Mouse (Mus musculus) ovary, postnatal 36 days (tissue): ENCODE results near the gene Kcnip4.
A peak's percentile ranks its signal among the peaks of the same experiment; 100 is the strongest.

Experiments
- DNase-seq: peaks from one replicate; pipeline ENCODE4 v3.0.0; 2022; ENCODE audit warnings: low spot score, mixed read lengths

Kcnip4 gene

DNA sequence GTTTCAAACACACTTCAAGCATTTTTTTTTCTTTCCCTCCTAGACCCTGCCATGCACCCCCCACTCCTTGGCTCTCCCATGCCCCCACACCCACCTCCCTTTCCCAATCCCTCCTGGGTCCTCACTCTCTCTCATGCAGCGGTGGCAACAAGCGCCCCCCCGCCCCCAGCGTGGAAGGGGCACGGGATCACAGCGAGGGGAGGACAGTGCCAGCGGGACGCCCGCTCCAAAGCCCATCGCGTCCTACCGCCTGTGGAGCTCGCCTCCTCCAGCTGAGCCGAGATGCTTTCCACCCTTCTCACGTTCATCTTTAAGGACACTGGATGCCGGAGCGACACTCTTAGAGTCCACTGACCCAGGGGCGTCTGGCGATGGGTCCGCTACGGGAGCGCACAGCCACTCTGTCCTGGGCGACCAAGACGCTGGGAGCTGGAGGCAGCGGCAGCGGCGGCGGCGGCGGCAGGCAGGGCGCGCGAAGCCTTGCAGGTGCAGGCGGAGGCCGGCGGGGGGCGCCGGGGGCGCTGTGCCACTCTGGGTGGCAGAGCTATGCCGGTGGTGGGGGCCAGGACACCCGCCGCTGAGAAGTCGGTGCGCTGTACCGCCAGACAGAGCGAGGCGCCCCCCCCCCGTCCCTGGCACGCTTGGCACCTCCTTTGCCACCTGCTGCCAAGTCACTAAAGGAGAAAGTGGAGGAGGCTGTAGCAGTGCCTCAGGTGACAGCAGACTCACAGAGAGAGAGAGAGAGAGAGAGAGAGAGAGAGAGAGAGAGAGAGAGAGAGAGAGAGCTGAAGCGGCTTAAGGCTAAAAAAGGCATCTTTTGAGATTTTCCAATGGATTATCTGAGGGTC, at the start of gene Kcnip4:
Kcnip4 (minus strand) TSS at position 514 of the 848 bp plus-strand sequence.
- DNase-seq = peak; percentile 64

DNA sequence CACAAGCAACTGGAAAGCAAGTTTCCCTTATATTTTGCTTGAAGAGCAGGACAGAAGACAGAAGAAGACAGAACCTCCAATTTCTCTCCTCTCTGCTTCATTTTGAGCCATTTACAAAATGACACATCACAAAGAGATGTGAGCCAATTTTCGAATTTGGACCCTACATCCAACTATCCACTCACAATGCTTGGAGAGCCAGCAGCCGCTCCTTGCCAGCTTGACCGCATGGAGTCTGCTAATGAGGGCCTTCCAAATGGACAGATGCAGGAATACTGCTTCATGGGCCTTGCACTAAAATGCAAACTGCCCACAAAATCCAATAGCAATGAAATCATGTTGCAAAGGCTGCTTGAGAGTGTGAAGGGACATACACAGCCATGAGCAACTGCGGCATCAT, 47.2 kb upstream of the Kcnip4 start:
- no peak for DNase-seq

DNA sequence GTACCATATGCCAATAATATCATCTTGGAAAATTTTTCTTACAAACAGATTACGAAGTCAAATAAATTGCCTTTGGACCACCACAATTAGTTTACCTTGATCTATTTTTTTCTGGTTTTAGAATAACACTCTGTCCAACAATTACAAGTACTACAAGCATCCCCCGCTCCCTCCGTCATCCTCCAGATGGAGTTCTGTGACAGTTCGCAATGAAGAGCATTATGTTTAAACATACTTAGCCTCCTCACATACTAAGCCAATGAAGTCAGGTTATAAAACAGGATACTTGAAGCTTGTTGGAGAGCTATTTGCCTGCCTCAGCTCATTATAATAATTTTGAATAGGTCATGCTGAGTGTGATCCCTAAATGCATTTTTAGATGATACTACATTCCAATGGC, 39.0 kb upstream of the Kcnip4 start:
- DNase-seq = no peak

DNA sequence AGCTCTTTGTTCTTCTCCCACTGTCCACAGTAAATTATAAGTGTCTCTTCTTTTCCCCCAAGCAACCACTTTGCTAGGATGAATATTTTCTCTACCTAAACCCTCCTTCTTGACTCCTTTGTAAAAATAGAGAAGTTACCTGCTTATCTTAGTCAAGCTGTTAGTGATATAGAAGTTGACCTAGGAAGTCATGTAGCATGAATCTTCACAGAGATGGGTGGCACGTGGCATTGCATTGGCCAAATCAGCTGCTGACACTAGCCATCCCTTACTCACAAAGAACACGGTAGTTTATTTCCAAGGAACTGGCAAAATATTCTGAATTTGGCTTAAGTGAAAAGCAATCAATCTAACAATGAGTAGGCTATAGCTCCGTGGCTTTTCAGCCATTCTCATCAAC, 32.7 kb upstream of the Kcnip4 start:
- no peak for DNase-seq

DNA sequence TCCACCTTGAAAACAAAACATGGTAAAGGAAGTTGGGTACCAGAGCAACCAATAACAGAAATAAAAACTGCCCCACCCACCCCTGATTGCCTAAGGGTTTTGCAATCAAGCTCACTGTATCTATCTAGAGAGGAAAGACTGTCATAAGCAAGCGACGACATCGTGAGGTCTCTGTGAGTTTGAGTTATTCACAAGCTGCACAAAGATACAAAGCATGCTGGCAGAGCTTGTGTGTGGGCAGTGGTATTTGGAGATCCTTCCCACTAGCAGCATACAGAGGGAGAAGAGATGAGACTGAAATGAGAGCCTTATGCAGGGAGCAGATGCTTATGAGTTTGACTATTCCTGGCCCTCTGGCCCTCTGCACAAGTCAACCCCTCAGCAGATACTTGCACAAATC, 23.2 kb upstream of the Kcnip4 start:
- DNase-seq = no peak

DNA sequence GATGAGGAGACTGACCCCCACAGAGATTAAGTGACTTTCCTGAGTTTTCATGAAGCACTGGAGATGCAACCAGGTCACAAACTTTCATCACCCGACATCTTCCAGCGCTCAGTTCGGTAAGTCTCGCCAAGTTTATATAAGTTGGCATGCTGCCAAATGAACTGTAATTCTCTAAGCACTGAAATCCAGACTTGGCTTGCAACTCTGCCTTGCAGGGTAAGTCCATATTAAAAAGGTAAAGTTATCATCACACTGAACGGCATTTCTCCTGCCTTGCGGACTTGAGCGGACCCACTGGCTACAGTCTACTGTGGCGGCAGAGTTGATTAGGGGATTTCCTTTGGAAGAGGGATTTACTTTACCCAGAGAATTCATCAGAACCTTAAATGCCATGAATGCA, 4.7 kb upstream of the Kcnip4 start:
- DNase-seq = no peak

DNA sequence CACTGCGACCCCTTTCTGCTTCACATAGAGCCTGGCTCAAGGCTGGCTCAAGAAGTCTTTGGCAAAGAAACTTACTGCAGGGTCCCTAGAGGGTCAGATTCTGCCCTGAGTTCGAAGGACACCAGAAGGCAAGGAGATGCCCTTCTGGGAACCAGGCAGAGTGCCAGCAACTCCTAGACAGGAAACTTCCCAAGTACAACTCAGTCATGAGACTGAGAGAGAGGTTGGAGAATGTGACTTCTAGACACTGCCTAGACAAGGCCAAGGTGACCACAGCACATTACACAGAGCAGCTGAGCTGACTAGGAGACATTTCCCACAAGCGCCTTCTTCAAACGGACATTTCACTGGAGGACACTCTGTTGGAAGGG, 520 bp upstream of the Kcnip4 start:
- DNase-seq = peak; percentile 20

DNA sequence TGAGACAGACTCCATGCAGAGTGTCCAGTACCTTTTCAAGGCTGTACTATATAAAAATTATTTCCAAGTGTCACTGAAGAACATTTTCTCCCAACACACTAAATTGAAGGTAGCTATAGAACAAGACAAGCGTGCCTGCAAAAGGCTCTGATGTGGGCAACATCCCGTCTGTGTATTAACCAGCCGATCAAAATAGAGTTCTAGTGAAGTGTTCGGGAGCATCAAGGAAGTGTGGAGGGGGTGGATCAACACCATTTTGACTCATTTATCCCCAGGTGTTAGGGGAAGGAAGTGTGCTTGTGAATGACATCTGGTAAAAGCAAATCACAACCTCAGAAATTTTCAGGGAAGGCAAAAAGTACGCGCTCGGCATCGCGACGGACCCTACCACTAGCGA, 712 bp downstream of the Kcnip4 start:
- DNase-seq = no peak

DNA sequence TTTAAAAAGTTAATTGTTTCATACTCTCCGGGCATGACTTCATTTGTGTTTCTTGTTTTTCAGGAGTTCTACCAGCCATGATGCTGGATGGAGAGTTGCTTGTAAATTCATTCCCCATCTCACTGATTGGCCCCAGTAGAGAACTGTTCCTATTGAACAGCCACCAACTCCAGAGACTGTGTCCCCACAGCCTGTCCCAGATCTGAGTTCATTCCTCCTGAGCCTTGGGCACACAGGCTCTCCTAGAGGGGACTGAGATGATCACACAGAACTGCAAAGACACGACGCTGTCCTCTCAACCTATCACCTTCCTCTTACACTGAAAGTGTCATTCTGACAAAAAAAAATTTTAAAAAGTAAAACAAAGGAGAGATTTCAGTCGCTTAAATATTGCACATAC, 1.7 kb downstream of the Kcnip4 start:
- DNase-seq = no peak

DNA sequence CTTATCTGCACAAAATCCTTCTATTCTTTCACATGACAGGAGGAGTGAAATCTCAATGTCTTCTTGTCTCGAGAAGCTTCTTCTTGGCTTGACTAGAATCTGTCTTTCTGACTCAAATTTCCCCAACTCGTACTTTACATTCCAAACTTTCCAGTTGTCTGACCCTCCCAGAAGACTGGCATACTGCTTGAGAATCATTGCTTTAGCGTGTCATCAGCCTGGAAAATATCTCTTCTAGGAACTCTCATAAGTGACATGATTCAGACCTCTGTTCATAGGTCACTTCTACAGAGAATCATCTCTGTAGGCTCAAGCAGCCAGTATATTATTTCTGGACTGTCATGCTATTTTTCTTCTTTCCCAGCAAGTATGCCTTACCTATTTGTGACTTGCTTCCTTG, 26.0 kb downstream of the Kcnip4 start:
- DNase-seq = no peak

DNA sequence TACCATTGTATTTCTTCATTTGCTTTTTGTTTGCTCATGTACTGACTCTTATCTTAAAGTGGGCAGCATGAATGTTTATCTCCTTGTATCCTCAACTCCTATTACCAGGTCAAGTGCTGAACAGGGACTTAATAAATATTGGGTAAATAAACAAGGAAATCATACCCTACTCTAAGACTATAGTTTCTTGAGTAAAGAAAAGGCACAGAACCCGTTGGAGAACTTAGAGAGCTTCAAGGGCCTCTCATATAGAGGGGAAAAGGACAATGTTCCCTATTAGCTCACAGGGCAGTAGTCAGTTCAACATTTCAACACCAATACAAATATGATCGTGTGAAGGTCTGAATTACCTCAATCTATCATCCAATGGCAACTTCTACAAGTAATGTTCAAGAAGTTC, 37.4 kb downstream of the Kcnip4 start:
- no peak for DNase-seq

DNA sequence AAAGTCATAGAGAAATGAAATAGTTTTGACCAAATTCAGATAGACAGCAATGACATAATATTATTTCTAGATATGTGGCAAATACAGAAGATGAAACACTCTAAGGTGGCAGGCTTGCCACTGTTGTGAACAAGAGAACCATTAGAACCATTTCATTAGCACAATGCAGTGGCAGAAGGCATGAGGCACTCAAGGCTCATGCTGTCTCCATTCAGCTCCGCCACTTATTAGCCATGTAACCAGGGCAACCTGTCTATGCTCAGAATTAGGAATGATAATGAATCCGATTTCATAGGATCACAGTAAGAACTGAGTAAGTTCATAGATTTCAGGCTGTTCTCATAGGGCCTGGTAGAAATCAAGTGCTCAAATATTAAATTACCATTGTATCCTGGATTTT, 54.0 kb downstream of the Kcnip4 start:
- DNase-seq = no peak

DNA sequence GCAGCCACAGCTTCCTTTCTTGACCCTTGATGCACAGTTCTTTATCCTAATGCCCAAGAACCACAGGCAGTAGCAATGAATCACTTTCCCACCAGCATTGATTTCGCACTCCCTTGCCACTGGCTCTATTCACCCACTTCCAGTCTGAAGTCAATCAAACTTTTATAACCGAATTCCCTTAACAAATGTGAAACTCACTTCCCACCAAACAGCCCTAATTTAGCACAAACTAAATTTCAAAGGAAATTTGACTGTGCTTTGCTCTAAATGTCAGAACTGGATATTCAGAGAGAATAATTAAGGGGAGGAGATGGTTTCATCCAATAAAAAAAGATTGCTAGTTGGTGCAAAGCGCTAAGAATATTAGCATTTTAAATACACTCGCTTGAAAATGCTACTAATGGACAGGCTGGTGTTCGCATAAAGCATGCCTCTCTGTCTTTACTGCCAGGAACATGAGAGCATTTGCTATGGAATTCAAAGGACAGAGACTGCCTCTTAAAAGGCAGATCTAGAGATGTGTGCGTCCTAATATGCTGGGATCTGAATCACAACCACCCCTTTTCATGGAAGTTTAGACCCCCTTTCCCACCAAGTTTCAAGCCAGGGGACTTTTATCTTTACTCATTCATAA, 63.9 kb downstream of the Kcnip4 start:
- no peak for DNase-seq

DNA sequence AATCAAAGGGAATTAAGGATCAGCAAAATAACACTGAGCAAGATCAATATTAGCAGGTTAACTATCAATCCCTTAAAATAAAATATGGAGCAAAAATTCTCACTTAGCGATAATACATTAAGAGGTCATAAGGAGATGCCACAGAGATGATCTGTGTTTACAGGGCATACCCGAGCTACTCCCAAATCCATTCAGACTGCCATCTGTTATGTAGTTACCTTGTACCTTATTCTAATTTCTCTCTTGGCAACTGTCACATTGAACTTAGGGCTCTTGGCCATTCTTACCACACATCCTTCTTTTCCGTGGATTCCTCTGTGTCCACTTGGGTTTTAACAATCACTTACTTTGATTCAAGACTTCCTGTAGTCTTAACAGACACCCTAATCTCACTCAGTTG, 71.6 kb downstream of the Kcnip4 start:
- DNase-seq = no peak

DNA sequence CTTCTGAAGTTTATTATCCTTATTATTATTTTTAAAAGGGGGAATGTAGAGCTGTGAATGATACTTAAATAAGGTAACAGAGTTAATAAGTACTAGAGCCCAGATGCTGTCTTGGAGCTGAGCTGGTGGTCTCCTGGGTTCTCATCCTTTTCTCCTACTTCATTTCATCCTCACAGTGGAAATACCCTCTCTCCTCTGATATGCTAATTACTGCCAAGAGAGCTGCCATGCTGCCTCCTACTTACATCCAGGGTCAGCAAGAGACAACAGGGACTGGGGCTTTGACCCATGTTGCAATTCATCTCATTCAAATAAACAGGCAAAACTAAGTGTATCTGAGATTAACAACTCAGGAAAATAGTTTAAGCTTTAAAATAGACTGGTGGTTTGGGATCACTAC, 73.4 kb downstream of the Kcnip4 start:
- no peak for DNase-seq

DNA sequence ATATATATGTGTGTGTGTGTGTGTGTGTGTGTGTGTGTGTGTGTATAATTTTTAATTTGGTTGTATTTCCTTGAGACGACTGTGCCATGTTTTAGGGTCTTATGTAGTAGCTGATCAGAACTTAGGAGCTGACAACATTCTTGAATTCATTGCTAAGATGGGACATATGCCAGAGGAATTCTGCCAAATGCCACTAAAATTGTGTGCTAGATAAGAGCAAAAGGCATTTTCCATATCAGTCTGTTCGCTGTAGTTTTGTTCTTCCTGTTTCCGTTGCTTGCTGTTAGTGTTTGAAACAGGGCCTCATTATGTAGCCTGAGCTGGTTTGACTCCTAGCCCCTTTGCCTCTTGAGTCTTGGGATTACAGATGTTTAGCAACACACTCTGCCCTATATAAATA, 73.8 kb downstream of the Kcnip4 start:
- DNase-seq = no peak

DNA sequence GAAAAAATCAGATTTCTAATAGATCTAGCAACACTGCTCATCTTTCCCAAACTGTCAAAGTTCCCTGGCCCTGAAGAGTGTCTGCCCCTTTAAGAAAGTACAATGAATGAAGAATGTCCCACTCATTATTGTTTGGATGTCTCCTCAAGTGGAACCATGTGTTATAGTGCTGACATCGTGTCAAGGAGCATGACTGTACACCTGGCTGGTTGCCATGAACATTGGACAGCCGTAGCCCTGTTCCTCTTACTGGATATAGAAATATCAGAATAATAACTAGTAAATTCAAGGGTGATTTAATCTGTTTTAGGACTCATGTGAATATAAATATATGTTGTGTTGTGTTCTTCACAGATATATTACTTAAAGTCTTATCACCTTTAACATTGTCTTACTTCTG, 87.5 kb downstream of the Kcnip4 start:
- DNase-seq = no peak

DNA sequence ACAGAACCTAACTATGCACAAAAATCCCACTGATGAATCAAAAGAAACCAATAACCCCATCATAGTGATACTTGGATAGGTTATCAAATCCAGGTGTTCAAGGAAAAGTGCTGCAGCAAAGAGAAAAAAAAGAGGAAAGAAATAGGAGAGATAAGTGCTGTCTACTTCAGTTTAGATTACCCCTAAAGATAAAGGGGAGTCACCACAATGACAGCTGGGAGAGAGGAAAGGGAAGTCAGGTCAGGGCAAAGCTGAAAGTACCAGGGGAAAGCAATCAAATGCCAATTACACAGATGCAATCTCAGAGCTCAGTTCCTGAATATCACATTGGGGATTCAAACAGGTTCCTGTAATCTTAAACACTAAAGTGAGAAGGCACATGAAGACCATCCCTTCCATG, 97.0 kb downstream of the Kcnip4 start:
- DNase-seq = no peak

DNA sequence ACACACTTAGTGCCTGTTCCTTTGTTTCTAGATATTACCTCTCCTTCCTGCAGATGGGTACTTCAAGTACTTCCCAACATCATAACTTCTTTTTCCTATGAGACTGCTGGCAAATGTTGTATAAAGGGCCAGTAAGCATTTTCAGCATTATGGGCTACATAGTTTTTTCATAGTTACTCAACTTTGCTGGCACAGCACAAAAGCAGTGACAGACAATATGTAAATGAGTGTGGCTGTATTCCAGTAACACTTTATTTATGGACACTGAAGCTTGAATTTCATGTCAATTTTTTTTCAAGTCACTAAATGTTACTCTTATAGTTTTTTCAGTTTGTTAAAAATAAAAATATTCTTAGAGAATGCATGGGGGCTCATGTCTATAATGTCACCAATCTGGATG, 105.0 kb downstream of the Kcnip4 start:
- no peak for DNase-seq

DNA sequence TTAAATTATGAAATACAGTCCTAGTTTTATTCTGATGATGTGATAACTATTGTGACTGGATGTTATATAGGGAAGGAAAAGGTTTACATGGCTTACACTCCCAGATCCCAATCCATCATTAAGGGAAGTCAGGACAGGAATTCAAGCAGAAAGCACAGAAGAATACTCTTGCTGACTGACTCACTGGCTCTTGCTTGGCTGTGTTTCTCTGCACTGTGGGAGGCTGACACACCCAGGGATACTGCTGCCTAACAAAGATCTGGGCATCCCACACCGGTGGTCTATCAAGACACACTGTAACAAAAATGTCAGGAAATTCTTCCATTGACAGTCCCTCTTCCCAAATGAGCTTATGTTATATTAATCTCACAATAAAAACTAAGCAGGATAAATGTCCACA, 116.4 kb downstream of the Kcnip4 start:
- DNase-seq = no peak

DNA sequence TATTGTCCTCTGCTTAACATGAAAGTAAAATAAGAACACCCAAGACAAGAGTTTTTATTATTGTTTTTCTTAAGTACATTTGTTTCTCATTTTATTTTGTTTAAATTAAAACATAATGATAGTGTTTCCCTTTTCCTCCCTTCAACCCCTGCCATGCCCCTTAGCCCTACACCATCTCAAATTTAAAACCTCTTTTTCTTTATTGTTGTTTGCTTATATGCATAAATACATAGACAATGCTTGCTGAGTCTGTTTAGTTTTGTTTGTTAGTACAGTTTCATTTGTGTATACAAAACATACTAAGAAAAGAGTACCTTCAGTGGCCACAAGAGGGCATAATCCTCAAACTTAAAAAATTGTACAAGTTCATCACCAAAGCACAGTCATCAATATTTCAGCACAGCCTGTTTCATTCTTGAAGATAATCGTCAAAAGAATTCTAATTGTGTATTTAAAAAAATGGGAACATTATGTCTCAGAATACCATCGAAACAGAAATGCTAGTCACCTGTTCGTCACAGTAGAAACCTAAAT, 154.1 kb downstream of the Kcnip4 start:
- no peak for DNase-seq

DNA sequence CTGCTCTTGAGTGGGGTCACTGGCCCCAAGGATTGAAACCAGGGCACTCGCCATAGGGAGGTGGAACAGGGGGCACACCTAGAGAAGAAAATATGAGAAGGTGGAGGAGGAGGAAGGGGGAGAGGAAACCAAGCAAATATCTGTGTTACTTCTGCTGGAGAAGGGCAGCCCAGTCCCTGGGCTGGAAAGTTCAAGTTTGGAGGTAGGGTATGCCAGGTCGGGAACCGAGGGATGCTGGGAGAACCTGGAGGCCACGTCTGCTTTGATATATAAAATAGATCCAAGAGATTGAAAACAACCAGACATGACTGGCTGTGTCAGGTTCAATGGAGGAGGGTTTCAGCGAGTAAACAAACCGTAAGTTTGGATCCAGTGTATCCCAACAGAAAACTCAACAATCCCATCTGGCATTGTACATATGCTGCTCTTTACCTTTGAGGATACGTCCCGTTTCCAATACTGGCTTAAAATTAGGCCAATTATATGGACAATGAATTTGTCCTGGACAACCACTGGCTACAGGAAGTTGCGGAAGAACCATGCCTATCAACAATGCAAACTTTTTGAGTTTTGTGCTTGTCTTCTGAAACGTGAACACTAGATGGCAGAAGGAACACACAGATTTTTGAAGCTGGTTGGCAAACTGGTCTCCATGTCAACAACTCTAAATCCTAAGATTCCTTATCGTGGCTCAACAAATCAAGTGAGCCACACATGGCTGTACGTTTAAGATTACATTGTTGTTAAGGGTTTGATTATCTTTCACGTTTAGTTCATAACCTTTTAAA, 155.9 kb downstream of the Kcnip4 start:
- no peak for DNase-seq

DNA sequence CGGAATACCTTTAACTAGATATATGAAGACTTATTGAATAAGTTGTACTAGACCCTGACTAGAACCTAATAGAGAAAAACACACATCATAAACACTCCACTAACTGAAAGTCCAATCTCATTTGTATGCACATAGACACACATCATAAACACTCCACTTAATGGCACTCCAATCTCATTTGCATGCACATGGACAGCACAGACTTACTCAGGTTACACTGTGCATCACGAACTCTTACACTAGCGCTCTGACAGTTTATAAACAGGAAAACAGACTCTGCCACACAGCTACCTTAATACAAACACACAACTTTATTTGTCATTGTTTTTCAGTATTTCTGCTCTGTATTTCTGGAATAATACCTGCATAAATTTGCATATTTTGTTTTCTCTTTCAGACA, 168.3 kb downstream of the Kcnip4 start:
- no peak for DNase-seq
